Mouse (Mus musculus): ENCODE data around the gene Grik3. TPM values are rescaled to one million over a fixed set of nuclear protein-coding genes. Genes with fewer than 3 reads are reported as not detected.

The Grik3 gene
- polyA plus RNA-seq, 1 experiment from 2014 or later: not detected

DNA sequence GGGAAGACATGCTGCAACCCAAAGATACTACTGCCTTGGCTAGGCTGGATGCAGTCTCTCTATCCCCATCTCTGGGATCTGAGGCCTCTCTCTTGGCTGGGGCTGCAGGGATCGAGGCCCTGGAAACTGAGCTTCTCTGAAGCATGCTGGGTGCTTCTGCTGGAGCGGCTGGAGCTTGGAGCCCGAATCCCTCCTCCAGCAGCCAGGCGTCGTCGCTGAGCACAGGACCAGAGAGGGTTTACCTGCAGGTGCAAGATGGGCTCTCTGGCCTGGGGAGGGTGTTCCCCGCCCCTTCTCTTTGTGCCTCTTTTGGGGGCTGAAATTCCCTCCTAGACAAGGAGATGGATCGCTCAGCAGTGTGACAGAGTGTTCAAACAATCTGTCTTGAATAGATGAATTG, 2.6 kb downstream of the Grik3 start:
- Histone ChIP-seq H3K36me3 (replicated peaks) (no peaks in the 10 kb centered on the region), H3K27ac (replicated peaks) (no peak overlapping the region), H3K9ac (no peak overlapping the region), H3K9me3 (replicated peaks) (no peaks in the 10 kb centered on the region), H3K4me2 (no peak overlapping the region), H3K27me3 (peaks cover 97% of the 10 kb centered on the region), H3K4me1 (replicated peaks) (no peaks in the 10 kb centered on the region), H3K4me3 (replicated peaks) (no peak overlapping the region)
- ATAC-seq (ENCODE audit: insufficient read depth): no peak
- WGBS (ENCODE audit: insufficient replicate concordance): 11% methylated on average over 8 of the region's 8 CpGs

- no peak for ATAC-seq (ENCODE audit: insufficient read depth)
- WGBS (ENCODE audit: insufficient replicate concordance): 16% methylated on average over 8 of the region's 8 CpGs
- H3K4me2 ChIP-seq: no peak overlapping the region
- no peak overlapping the region for H3K27ac ChIP-seq (replicated peaks)
- no peak overlapping the region for H3K9ac ChIP-seq
- H3K4me3 ChIP-seq (replicated peaks): no peak overlapping the region
- no peaks in the 10 kb centered on the region for H3K4me1 ChIP-seq (replicated peaks)
- no peaks in the 10 kb centered on the region for H3K36me3 ChIP-seq (replicated peaks)
- H3K27me3 ChIP-seq: peaks cover 86% of the 10 kb centered on the region
- no peaks in the 10 kb centered on the region for H3K9me3 ChIP-seq (replicated peaks)
Measured at GRCm38 (mm10) chr4:125495477-125495876, 5.0 kb downstream of the Grik3 start.

GRCm38 (mm10) chr4:125497001-125497400, 6.5 kb downstream of the Grik3 start:
- H3K9ac ChIP-seq: no peak overlapping the region
- no peak overlapping the region for H3K27ac ChIP-seq (replicated peaks)
- no peaks in the 10 kb centered on the region for H3K9me3 ChIP-seq (replicated peaks)
- ATAC-seq (ENCODE audit: insufficient read depth): no peak
- peaks cover 71% of the 10 kb centered on the region for H3K27me3 ChIP-seq
- H3K36me3 ChIP-seq (replicated peaks): no peaks in the 10 kb centered on the region
- H3K4me2 ChIP-seq: no peak overlapping the region
- no peak overlapping the region for H3K4me3 ChIP-seq (replicated peaks)
- 0% methylated on average over 1 of the region's 1 CpGs for WGBS (ENCODE audit: insufficient replicate concordance)
- H3K4me1 ChIP-seq (replicated peaks): no peaks in the 10 kb centered on the region

- ATAC-seq (ENCODE audit: insufficient read depth): no peak
- Histone ChIP-seq H3K9ac (no peak overlapping the region), H3K4me2 (no peak overlapping the region), H3K9me3 (replicated peaks) (no peaks in the 10 kb centered on the region), H3K27ac (replicated peaks) (no peak overlapping the region), H3K27me3 (peaks cover 66% of the 10 kb centered on the region), H3K4me3 (replicated peaks) (no peak overlapping the region), H3K4me1 (replicated peaks) (no peaks in the 10 kb centered on the region), H3K36me3 (replicated peaks) (no peaks in the 10 kb centered on the region)
- 21% methylated on average over 7 of the region's 7 CpGs for WGBS (ENCODE audit: insufficient replicate concordance)
Measured at GRCm38 (mm10) chr4:125497471-125497870, 7.0 kb downstream of the Grik3 start.

GRCm38 (mm10) chr4:125498866-125499265, 8.4 kb downstream of the Grik3 start:
- H3K9ac ChIP-seq: no peak overlapping the region
- no peak overlapping the region for H3K27ac ChIP-seq (replicated peaks)
- no peaks in the 10 kb centered on the region for H3K36me3 ChIP-seq (replicated peaks)
- whole genome bisulfite sequencing (ENCODE audit: insufficient replicate concordance): 8% methylated on average over 6 of the region's 6 CpGs
- no peaks in the 10 kb centered on the region for H3K4me1 ChIP-seq (replicated peaks)
- H3K9me3 ChIP-seq (replicated peaks): no peaks in the 10 kb centered on the region
- peaks cover 52% of the 10 kb centered on the region for H3K27me3 ChIP-seq
- no peak overlapping the region for H3K4me3 ChIP-seq (replicated peaks)
- ATAC-seq (ENCODE audit: insufficient read depth): no peak
- H3K4me2 ChIP-seq: no peak overlapping the region

DNA sequence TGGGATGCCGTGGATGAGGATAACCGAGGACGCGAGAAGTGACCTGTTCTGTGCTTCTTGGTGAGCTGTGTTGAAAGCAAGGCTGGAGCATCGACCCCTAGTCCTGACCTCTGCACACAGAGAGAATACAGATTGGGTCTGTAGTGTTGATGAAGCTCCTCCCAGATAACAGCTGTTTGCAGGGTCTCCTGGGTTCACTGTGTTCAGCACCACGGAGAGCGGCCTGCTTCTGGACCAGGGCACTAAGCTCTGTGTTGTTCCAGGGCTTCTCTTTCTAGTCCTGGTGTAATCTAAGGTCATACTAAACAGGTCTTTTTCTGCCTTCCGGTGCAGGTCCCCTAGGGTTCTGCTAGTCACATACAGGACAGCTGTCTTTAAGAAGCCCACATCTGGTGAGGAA, 12.4 kb downstream of the Grik3 start:
- H3K9me3 ChIP-seq (replicated peaks): no peaks in the 10 kb centered on the region
- H3K36me3 ChIP-seq (replicated peaks): no peaks in the 10 kb centered on the region
- H3K9ac ChIP-seq: no peak overlapping the region
- no peaks in the 10 kb centered on the region for H3K4me1 ChIP-seq (replicated peaks)
- H3K27me3 ChIP-seq: peaks cover 15% of the 10 kb centered on the region; the same call in 1 of the 2 replicates
- 45% methylated on average over 8 of the region's 8 CpGs for WGBS (ENCODE audit: insufficient replicate concordance)
- H3K27ac ChIP-seq (replicated peaks): no peak overlapping the region
- no peak for ATAC-seq (ENCODE audit: insufficient read depth)
- no peak overlapping the region for H3K4me2 ChIP-seq
- no peak overlapping the region for H3K4me3 ChIP-seq (replicated peaks)

DNA sequence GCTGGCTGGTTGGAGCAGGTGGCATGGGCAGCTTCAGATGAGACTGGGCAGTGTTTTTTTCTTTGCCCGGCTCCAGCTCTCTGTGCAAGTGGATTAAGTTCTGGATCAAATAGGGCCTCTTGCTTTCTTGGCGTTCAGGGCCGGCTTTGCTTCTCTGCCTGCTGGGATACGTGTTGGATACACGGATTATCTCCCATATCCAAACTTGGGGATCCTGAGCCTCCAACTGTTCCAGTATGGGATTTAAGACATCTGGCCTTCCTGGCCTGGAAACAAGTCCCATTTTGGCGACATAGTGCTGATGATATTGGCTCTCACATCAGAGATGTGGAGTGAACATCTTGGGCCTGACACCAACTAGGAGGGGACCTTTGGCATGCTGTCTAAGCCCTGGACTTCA, 21.9 kb downstream of the Grik3 start:
- H3K36me3 ChIP-seq (replicated peaks): no peaks in the 10 kb centered on the region
- ATAC-seq (ENCODE audit: insufficient read depth): no peak
- H3K4me2 ChIP-seq: no peak overlapping the region
- no peak overlapping the region for H3K4me3 ChIP-seq (replicated peaks)
- H3K27me3 ChIP-seq: no peaks in the 10 kb centered on the region
- no peaks in the 10 kb centered on the region for H3K9me3 ChIP-seq (replicated peaks)
- no peak overlapping the region for H3K9ac ChIP-seq
- WGBS (ENCODE audit: insufficient replicate concordance): 55% methylated on average over 6 of the region's 6 CpGs
- H3K4me1 ChIP-seq (replicated peaks): no peaks in the 10 kb centered on the region
- H3K27ac ChIP-seq (replicated peaks): no peak overlapping the region

- H3K4me3 ChIP-seq (replicated peaks): no peak overlapping the region
- no peak for ATAC-seq (ENCODE audit: insufficient read depth)
- no peak overlapping the region for H3K27ac ChIP-seq (replicated peaks)
- H3K9me3 ChIP-seq (replicated peaks): no peaks in the 10 kb centered on the region
- no peak overlapping the region for H3K9ac ChIP-seq
- no peaks in the 10 kb centered on the region for H3K27me3 ChIP-seq
- no peaks in the 10 kb centered on the region for H3K36me3 ChIP-seq (replicated peaks)
- 44% methylated on average over 13 of the region's 13 CpGs for WGBS (ENCODE audit: insufficient replicate concordance)
- H3K4me2 ChIP-seq: no peak overlapping the region
- H3K4me1 ChIP-seq (replicated peaks): no peaks in the 10 kb centered on the region
Measured at GRCm38 (mm10) chr4:125515646-125516045, 25.1 kb downstream of the Grik3 start.

DNA sequence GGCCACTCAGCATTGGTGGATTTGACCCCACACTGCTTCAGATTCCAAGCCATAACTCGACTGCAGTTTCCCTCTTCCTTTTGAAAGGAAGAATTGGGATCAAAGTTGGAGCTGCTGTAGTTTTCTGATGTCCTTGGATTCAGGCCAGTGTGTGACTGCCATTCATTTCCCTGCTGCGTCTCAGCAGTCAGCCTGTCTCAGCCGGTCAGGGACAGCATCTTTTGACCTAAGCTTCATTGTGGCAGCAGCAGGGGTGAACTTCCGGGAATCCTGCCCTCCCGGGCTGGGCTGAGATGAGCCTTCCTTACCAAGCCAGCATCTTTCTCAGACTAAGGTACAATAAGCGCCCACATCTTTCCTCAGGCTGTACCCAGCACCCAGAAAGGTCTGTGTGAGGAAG, 26.1 kb downstream of the Grik3 start:
- no peak overlapping the region for H3K27ac ChIP-seq (replicated peaks)
- no peaks in the 10 kb centered on the region for H3K36me3 ChIP-seq (replicated peaks)
- no peaks in the 10 kb centered on the region for H3K9me3 ChIP-seq (replicated peaks)
- H3K4me3 ChIP-seq (replicated peaks): no peak overlapping the region
- ATAC-seq (ENCODE audit: insufficient read depth): no peak
- no peaks in the 10 kb centered on the region for H3K27me3 ChIP-seq
- WGBS (ENCODE audit: insufficient replicate concordance): 50% methylated on average over 6 of the region's 6 CpGs
- no peak overlapping the region for H3K4me2 ChIP-seq
- H3K4me1 ChIP-seq (replicated peaks): no peaks in the 10 kb centered on the region
- no peak overlapping the region for H3K9ac ChIP-seq

- Histone ChIP-seq H3K4me2 (no peak overlapping the region), H3K4me1 (replicated peaks) (no peaks in the 10 kb centered on the region), H3K9ac (no peak overlapping the region), H3K9me3 (replicated peaks) (no peaks in the 10 kb centered on the region), H3K27me3 (no peaks in the 10 kb centered on the region), H3K4me3 (replicated peaks) (no peak overlapping the region), H3K36me3 (replicated peaks) (no peaks in the 10 kb centered on the region), H3K27ac (replicated peaks) (no peak overlapping the region)
- ATAC-seq (ENCODE audit: insufficient read depth): no peak
- 75% methylated on average over 5 of the region's 5 CpGs for WGBS (ENCODE audit: insufficient replicate concordance)
Measured at GRCm38 (mm10) chr4:125518861-125519260, 28.4 kb downstream of the Grik3 start.

- H3K9ac ChIP-seq: no peak overlapping the region
- ATAC-seq (ENCODE audit: insufficient read depth): no peak
- 53% methylated on average over 7 of the region's 7 CpGs for WGBS (ENCODE audit: insufficient replicate concordance)
Measured at GRCm38 (mm10) chr4:125522931-125523330, 32.4 kb downstream of the Grik3 start.

DNA sequence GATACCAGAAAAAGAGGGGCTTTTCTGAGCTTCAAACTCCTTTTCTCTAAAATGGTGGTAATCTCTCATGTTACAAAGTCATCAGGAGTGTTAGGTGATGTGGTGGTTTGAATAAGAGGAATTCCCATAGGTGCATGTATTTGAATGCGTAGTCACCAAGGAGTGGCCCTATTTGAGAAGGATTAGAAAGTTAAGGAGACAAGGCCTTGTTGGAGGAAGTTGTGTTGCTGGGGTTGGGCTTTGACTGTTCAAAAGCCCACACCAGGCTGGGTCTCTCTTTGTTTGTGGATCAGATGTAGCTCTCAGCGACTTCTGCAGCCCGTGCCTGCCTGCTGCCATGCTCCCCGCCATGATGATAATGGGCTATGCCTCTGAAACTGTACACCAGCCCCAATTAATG, 34.8 kb downstream of the Grik3 start:
- no peaks in the 10 kb centered on the region for H3K36me3 ChIP-seq (replicated peaks)
- H3K4me3 ChIP-seq (replicated peaks): no peak overlapping the region
- H3K27ac ChIP-seq (replicated peaks): no peak overlapping the region
- H3K9ac ChIP-seq: no peak overlapping the region
- ATAC-seq (ENCODE audit: insufficient read depth): no peak
- whole genome bisulfite sequencing (ENCODE audit: insufficient replicate concordance): 69% methylated on average over 4 of the region's 4 CpGs
- no peaks in the 10 kb centered on the region for H3K27me3 ChIP-seq
- no peaks in the 10 kb centered on the region for H3K9me3 ChIP-seq (replicated peaks)
- H3K4me2 ChIP-seq: no peak overlapping the region
- no peaks in the 10 kb centered on the region for H3K4me1 ChIP-seq (replicated peaks)

More at GRCm38 (mm10) chr4:125522931-125523330, 32.4 kb downstream of the Grik3 start:
- Histone ChIP-seq H3K4me1 (replicated peaks) (no peaks in the 10 kb centered on the region), H3K27ac (replicated peaks) (no peak overlapping the region), H3K9me3 (replicated peaks) (no peaks in the 10 kb centered on the region), H3K36me3 (replicated peaks) (no peaks in the 10 kb centered on the region), H3K27me3 (no peaks in the 10 kb centered on the region), H3K4me2 (no peak overlapping the region), H3K4me3 (replicated peaks) (no peak overlapping the region)
